Mouse (Mus musculus): ENCODE results near the gene Emilin3.

DNA sequence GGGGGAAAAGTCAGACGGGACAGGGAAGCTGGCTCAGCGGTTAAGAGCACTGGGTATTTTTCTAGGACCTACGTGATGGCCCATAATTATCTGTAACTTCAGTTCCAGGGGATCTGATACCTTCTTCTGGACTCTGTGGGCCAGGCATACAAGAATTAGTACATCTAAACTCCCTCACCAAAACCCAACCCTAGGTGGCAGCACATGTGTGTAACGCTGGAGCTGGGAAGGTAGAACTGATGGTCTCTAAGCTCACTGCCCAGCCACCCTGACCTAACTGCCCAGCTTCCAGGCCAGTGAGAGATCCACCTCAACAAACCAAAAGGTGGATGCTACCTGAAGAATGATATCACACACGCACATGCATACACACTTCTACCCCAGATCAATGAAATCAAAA lies 46.6 kb upstream of the Emilin3 start:
- no peak for TF ChIP-seq EP300 (IDR thresholded peaks at IDR 0.05)
- peak; percentile 49 for TF ChIP-seq CTCF (IDR thresholded peaks at IDR 0.05)
